18 mouse cellular contexts compared by ENCODE assay signal in genomic region chr13:71138745-71139312, GRCm38 (mm10).
DNase-seq lines count a peak whose midpoint lies in the region; ATAC-seq and TF ChIP-seq lines count a peak whose summit lies in the region.
"Had no signal": no experiment of that assay in that cellular context is flagged by ENCODE, and none has a peak within 500 bp of the region (broad histone marks: within the 10 kb centered on the region; RNA-seq: fewer than 3 reads in every experiment).

No protein-coding gene starts in this region.

- 7% methylated on average over 11 of the region's 11 CpGs for WGBS in forebrain, embryonic 16.5 days
- WGBS in midbrain, embryonic 16.5 days, result 19% methylated on average over 11 of the region's 11 CpGs
- 84% methylated on average over 11 of the region's 11 CpGs for WGBS in heart, adult 2 months

- H3K4me1 ChIP-seq in CH12.LX (ENCODE audit: control insufficient read depth in 1 of 2, insufficient read depth in 2 of 2), result no peaks in the 10 kb centered on the region
- peaks cover 14% of the 10 kb centered on the region for H3K4me1 ChIP-seq in forebrain, embryonic 16.5 days (replicated peaks; ENCODE audit: control insufficient read depth, insufficient read depth, low read length)
- H3K4me1 ChIP-seq in midbrain, embryonic 16.5 days (ENCODE audit: control insufficient read depth, insufficient read depth, low read length), result peaks cover 3% of the 10 kb centered on the region; the same call in 1 of the 2 replicates
- H3K4me1 ChIP-seq in heart, adult 2 months (ENCODE audit: control insufficient read depth, insufficient read depth, low read length), result no peaks in the 10 kb centered on the region
- H3K4me1 ChIP-seq: heart, embryonic 13.5 days; liver, embryonic 13.5 days; stomach, embryonic 15.5 days had no signal

- intact Hi-C loops in heart, adult 2 months (cut with DNase I), result no loop called here

- in situ Hi-C loops in CH12.LX (cut with MboI; ENCODE audit: low pct_ligation_motif_present, low pct_unique_long_range_greater_than_20kb, low sequenced_read_pairs), result no loop called here

- H3K27ac ChIP-seq in CH12.LX (ENCODE audit: insufficient read depth, low read depth), result no peak overlapping the region
- no peak overlapping the region for H3K27ac ChIP-seq in forebrain, embryonic 16.5 days (ENCODE audit: low read length)
- no peak overlapping the region for H3K27ac ChIP-seq in midbrain, embryonic 16.5 days (ENCODE audit: low read length)
- H3K27ac ChIP-seq in heart, adult 2 months, result no peak overlapping the region
- H3K27ac ChIP-seq: heart, embryonic 13.5 days; liver, embryonic 13.5 days; stomach, embryonic 15.5 days had no signal

- peak overlapping the region; percentile 38; the same call in 1 of the 2 replicates for H3K4me2 ChIP-seq in CH12.LX (ENCODE audit: insufficient read depth, low read depth, poor library complexity, severe bottlenecking)
- no peak overlapping the region for H3K4me2 ChIP-seq in forebrain, embryonic 16.5 days (ENCODE audit: low read length)
- no peak overlapping the region for H3K4me2 ChIP-seq in midbrain, embryonic 16.5 days (ENCODE audit: low read length)
- H3K4me2 ChIP-seq: heart, embryonic 13.5 days; liver, embryonic 13.5 days; stomach, embryonic 15.5 days had no signal

- no peaks in the 10 kb centered on the region for H3K79me2 ChIP-seq in CH12.LX (replicated peaks; ENCODE audit: control insufficient read depth, extremely low read depth, insufficient read depth, poor library complexity, severe bottlenecking)
- H3K79me2 ChIP-seq in heart, adult 2 months (replicated peaks; ENCODE audit: control insufficient read depth, insufficient read depth, low read length), result no peaks in the 10 kb centered on the region

- TF ChIP-seq RAD21 in CH12.LX (IDR thresholded peaks at IDR 0.05; ENCODE audit: low read depth, low read length), result no peak

- no peak for TF ChIP-seq POLR2A in CH12.LX (IDR thresholded peaks at IDR 0.05; ENCODE audit: low read depth, low read length)
- no peak for TF ChIP-seq POLR2A in heart, adult 2 months (IDR thresholded peaks at IDR 0.05; ENCODE audit: insufficient read depth, low read depth, low read length)

- no peak for TF ChIP-seq CTCF in CH12.LX (conservative IDR thresholded peaks at IDR 0.05 in 1 of 2, IDR thresholded peaks at IDR 0.05 in 1 of 2; ENCODE audit: low read depth in 2 of 2, low read length in 2 of 2)
- no peak for TF ChIP-seq CTCF in heart, adult 2 months (IDR thresholded peaks at IDR 0.05)

- H3K9me3 ChIP-seq in CH12.LX (replicated peaks; ENCODE audit: low read length), result no peaks in the 10 kb centered on the region
- H3K9me3 ChIP-seq in forebrain, embryonic 16.5 days (ENCODE audit: control insufficient read depth, low read length), result no peaks in the 10 kb centered on the region
- no peaks in the 10 kb centered on the region for H3K9me3 ChIP-seq in midbrain, embryonic 16.5 days (replicated peaks; ENCODE audit: control insufficient read depth, low read length, poor library complexity, severe bottlenecking)
- H3K9me3 ChIP-seq: heart, embryonic 13.5 days; stomach, embryonic 15.5 days had no signal

- dilution Hi-C loops in CH12.LX (cut with MboI; ENCODE audit: extremely low pct_ligation_motif_present, extremely low pct_unique_long_range_greater_than_20kb, low sequenced_read_pairs), result no loop called here

- no peaks in the 10 kb centered on the region for H3K36me3 ChIP-seq in CH12.LX (replicated peaks in 1 of 2; ENCODE audit: control insufficient read depth in 1 of 2, insufficient read depth in 1 of 2, low read length in 1 of 2)
- no peaks in the 10 kb centered on the region for H3K36me3 ChIP-seq in forebrain, embryonic 16.5 days (ENCODE audit: control insufficient read depth, insufficient read depth)
- no peaks in the 10 kb centered on the region for H3K36me3 ChIP-seq in midbrain, embryonic 16.5 days (ENCODE audit: control insufficient read depth, insufficient read depth, low read length)
- no peaks in the 10 kb centered on the region for H3K36me3 ChIP-seq in heart, adult 2 months (ENCODE audit: control insufficient read depth, insufficient read depth, low read length)
- H3K36me3 ChIP-seq: heart, embryonic 13.5 days; liver, embryonic 13.5 days; stomach, embryonic 15.5 days had no signal

- DNase-seq in embryo, embryonic 10 days (ENCODE audit: low spot score), result peak; percentile 41
- DNase-seq in embryo, embryonic 9.5 days (ENCODE audit: extremely low spot score), result no peak
- DNase-seq in CH12.LX (ENCODE audit: extremely low read depth), result no peak
- DNase-seq in kidney, adult 11 months, result no peak
- DNase-seq in heart, adult 2 months, result no peak
- DNase-seq in urinary bladder, adult 2 months (ENCODE audit: low spot score), result no peak
- DNase-seq: cerebellum, postnatal 14 days; gastrocnemius, postnatal 10 days; heart, postnatal 4 days; kidney, adult 18-20 months; kidney, postnatal 36 days; liver, embryonic 13.5 days; right cerebral cortex, adult 18-20 months; thymus, postnatal 14 days had no signal

- TF ChIP-seq EP300 in CH12.LX (IDR thresholded peaks at IDR 0.05; ENCODE audit: low read length), result no peak
- no peak for TF ChIP-seq EP300 in heart, adult 2 months (IDR thresholded peaks at IDR 0.05; ENCODE audit: insufficient read depth, low read depth, low read length)

- H3K27me3 ChIP-seq in CH12.LX (replicated peaks), result no peaks in the 10 kb centered on the region
- H3K27me3 ChIP-seq in forebrain, embryonic 16.5 days (replicated peaks; ENCODE audit: control insufficient read depth, insufficient read depth, low read length), result peaks cover 12% of the 10 kb centered on the region
- H3K27me3 ChIP-seq in midbrain, embryonic 16.5 days (ENCODE audit: control insufficient read depth, insufficient read depth, low read depth, low read length), result no peaks in the 10 kb centered on the region
- H3K27me3 ChIP-seq in heart, adult 2 months (ENCODE audit: control insufficient read depth, insufficient read depth, low read length), result no peaks in the 10 kb centered on the region
- H3K27me3 ChIP-seq: heart, embryonic 13.5 days; liver, embryonic 13.5 days; stomach, embryonic 15.5 days had no signal

- ATAC-seq in forebrain, embryonic 16.5 days, result peak; percentile 84
- peak; percentile 71; the same call in 1 of the 2 replicates for ATAC-seq in midbrain, embryonic 16.5 days

- H3K4me3 ChIP-seq in CH12.LX (replicated peaks in 1 of 3; ENCODE audit: low read depth in 2 of 3, low read length in 2 of 3, poor library complexity in 1 of 3), result no peak overlapping the region
- no peak overlapping the region for H3K4me3 ChIP-seq in forebrain, embryonic 16.5 days (replicated peaks; ENCODE audit: low read length)
- no peak overlapping the region for H3K4me3 ChIP-seq in midbrain, embryonic 16.5 days (ENCODE audit: low read depth, low read length)
- H3K4me3 ChIP-seq in heart, adult 2 months, result no peak overlapping the region
- H3K4me3 ChIP-seq: heart, embryonic 13.5 days; liver, embryonic 13.5 days; stomach, embryonic 15.5 days had no signal

- H3K9ac ChIP-seq in CH12.LX (ENCODE audit: insufficient read depth, low read depth), result no peak overlapping the region
- H3K9ac ChIP-seq in forebrain, embryonic 16.5 days (replicated peaks; ENCODE audit: low read depth, low read length), result no peak overlapping the region
- no peak overlapping the region for H3K9ac ChIP-seq in midbrain, embryonic 16.5 days (ENCODE audit: low read depth, low read length)
- no peak overlapping the region for H3K9ac ChIP-seq in heart, adult 2 months (ENCODE audit: low read depth, low read length)
- H3K9ac ChIP-seq: heart, embryonic 13.5 days; liver, embryonic 13.5 days; stomach, embryonic 15.5 days had no signal

TF ChIP-seq in CH12.LX, 34 proteins besides CTCF, POLR2A, EP300 and RAD21:
- TF ChIP-seq ZKSCAN1 (IDR thresholded peaks at IDR 0.05; ENCODE audit: borderline replicate concordance, low read depth, low read length) (no peak), CHD2 (IDR thresholded peaks at IDR 0.05; ENCODE audit: low read length) (no peak), JUN (IDR thresholded peaks at IDR 0.05; ENCODE audit: insufficient read depth, low read depth, low read length) (no peak), ZMIZ1 (IDR thresholded peaks at IDR 0.05; ENCODE audit: low read depth, low read length) (no peak), MXI1 (IDR thresholded peaks at IDR 0.05; ENCODE audit: low read depth, low read length) (no peak), ZC3H11A (IDR thresholded peaks at IDR 0.05; ENCODE audit: low read depth, low read length) (no peak), SIN3A (IDR thresholded peaks at IDR 0.05; ENCODE audit: low read length) (no peak), MYC (IDR thresholded peaks at IDR 0.05; ENCODE audit: low read depth, low read length) (no peak), SMC3 (IDR thresholded peaks at IDR 0.05; ENCODE audit: low read depth, low read length) (no peak), JUND (conservative IDR thresholded peaks at IDR 0.05; ENCODE audit: low read depth, low read length) (no peak), RCOR1 (conservative IDR thresholded peaks at IDR 0.05; ENCODE audit: low read depth, low read length) (no peak), MAZ (IDR thresholded peaks at IDR 0.05; ENCODE audit: low read depth, low read length) (no peak), NRF1 (IDR thresholded peaks at IDR 0.05; ENCODE audit: low read depth, low read length) (no peak), KAT2A (IDR thresholded peaks at IDR 0.05; ENCODE audit: insufficient replicate concordance, low read length) (no peak), POLR2AphosphoS2 (IDR thresholded peaks at IDR 0.05; ENCODE audit: low read depth, low read length) (no peak), HCFC1 (IDR thresholded peaks at IDR 0.05; ENCODE audit: low read depth, low read length) (no peak), ZNF384 (IDR thresholded peaks at IDR 0.05; ENCODE audit: low read depth, low read length) (no peak), UBTF (IDR thresholded peaks at IDR 0.05; ENCODE audit: low read depth, low read length) (no peak)
